Mouse (Mus musculus) right cerebral cortex, adult 18-20 months (tissue): ENCODE data around the gene Cyp11a1.

Experiments used
- DNase-seq: peaks from one replicate; pipeline ENCODE4 v3.0.0; 2022; ENCODE audit warnings: mixed read lengths

The Cyp11a1 gene

GRCm38 (mm10) chr9:58005753-58006461, at the start of gene Cyp11a1:
Gene Cyp11a1, plus strand, starts transcription at chr9:58006411.
- no peak for DNase-seq

- no peak for DNase-seq
Measured at GRCm38 (mm10) chr9:57956838-57957236, 49.4 kb upstream of the Cyp11a1 start.

GRCm38 (mm10) chr9:57958615-57959014, 47.6 kb upstream of the Cyp11a1 start:
- no peak for DNase-seq

- DNase-seq = peak; percentile 61
Measured at GRCm38 (mm10) chr9:57959399-57959798, 46.8 kb upstream of the Cyp11a1 start.

GRCm38 (mm10) chr9:57959886-57960866, 46.0 kb upstream of the Cyp11a1 start:
- no peak for DNase-seq

GRCm38 (mm10) chr9:57961226-57961625, 45.0 kb upstream of the Cyp11a1 start:
- no peak for DNase-seq

- DNase-seq = no peak
Measured at GRCm38 (mm10) chr9:57961863-57962778, 44.1 kb upstream of the Cyp11a1 start.

GRCm38 (mm10) chr9:57963249-57963997, 42.8 kb upstream of the Cyp11a1 start:
- DNase-seq = no peak

- no peak for DNase-seq
Measured at GRCm38 (mm10) chr9:57963998-57964395, 42.2 kb upstream of the Cyp11a1 start.

GRCm38 (mm10) chr9:57964528-57965250, 41.5 kb upstream of the Cyp11a1 start:
- DNase-seq = no peak

GRCm38 (mm10) chr9:57965281-57966185, 40.7 kb upstream of the Cyp11a1 start:
- peak; percentile 48 for DNase-seq

- peak; percentile 83 for DNase-seq
Measured at GRCm38 (mm10) chr9:57967237-57967960, 38.8 kb upstream of the Cyp11a1 start.

GRCm38 (mm10) chr9:57968166-57968771, 37.9 kb upstream of the Cyp11a1 start:
- DNase-seq = no peak

GRCm38 (mm10) chr9:57968783-57969542, 37.2 kb upstream of the Cyp11a1 start:
- no peak for DNase-seq

- no peak for DNase-seq
Measured at GRCm38 (mm10) chr9:57969736-57970495, 36.3 kb upstream of the Cyp11a1 start.

GRCm38 (mm10) chr9:57971413-57971812, 34.8 kb upstream of the Cyp11a1 start:
- DNase-seq = no peak

- DNase-seq = no peak
Measured at GRCm38 (mm10) chr9:57972141-57972591, 34.0 kb upstream of the Cyp11a1 start.
